Mouse (Mus musculus) limb, embryonic 11.5 days (tissue): ENCODE data around the gene Defb42. TPM values are rescaled to one million over a fixed set of nuclear protein-coding genes. Genes with fewer than 3 reads are reported as not detected.

Source experiments
- ATAC-seq: fragments of 200-750 bp; cut with Nextera tagmentation; 2 replicates; pipeline ENCODE4 v1.8.0; 2017; ENCODE audit warnings: low read depth; ENCODE audit not compliant: insufficient number of reproducible peaks, low FRiP score, low TSS enrichment
- DNase-seq: peaks from one replicate; pipeline ENCODE4 v3.0.0-alpha.2; 2015; ENCODE audit warnings: low spot score
- H3K27ac ChIP-seq: fragments of 300-500 bp; sonication (generic); replicated peaks from 2 replicates; pipeline ENCODE4 v1.5.1; 2014; ENCODE audit warnings: low read depth, mild to moderate bottlenecking, low read length
- H3K27me3 ChIP-seq: fragments of 300-500 bp; sonication (generic); 2 replicates; pipeline ENCODE4 v1.6.1; 2014; ENCODE audit warnings: mild to moderate bottlenecking, low read length, mixed read lengths; ENCODE audit not compliant: control insufficient read depth, insufficient read depth
- H3K36me3 ChIP-seq: fragments of 300-500 bp; sonication (generic); 2 replicates; pipeline ENCODE4 v1.6.1; 2014; ENCODE audit warnings: mild to moderate bottlenecking, low read length, moderate library complexity, mixed read lengths; ENCODE audit not compliant: control insufficient read depth, insufficient read depth
- H3K4me1 ChIP-seq: fragments of 300-500 bp; sonication (generic); 2 replicates; pipeline ENCODE4 v1.6.1; 2014; ENCODE audit warnings: low read length, mixed read lengths; ENCODE audit not compliant: control insufficient read depth, insufficient read depth
- H3K4me2 ChIP-seq: fragments of 300-500 bp; sonication (generic); 2 replicates; pipeline ENCODE4 v1.6.1; 2014; ENCODE audit warnings: low read depth, mild to moderate bottlenecking, moderate library complexity; ENCODE audit not compliant: severe bottlenecking
- H3K4me3 ChIP-seq: fragments of 300-500 bp; sonication (generic); 2 replicates; pipeline ENCODE4 v1.5.1; 2014; ENCODE audit warnings: low read depth, low read length
- H3K9ac ChIP-seq: fragments of 300-500 bp; sonication (generic); 2 replicates; pipeline ENCODE4 v1.6.1; 2014; ENCODE audit warnings: mild to moderate bottlenecking, low read length
- H3K9me3 ChIP-seq: fragments of 300-500 bp; sonication (generic); 2 replicates; pipeline ENCODE4 v1.6.1; 2016; ENCODE audit warnings: low read length; ENCODE audit not compliant: control insufficient read depth
- WGBS: fragments of 180-500 bp; shearing (Covaris S2); extraction: QIAGEN DNeasy Blood & Tissue Kit; methylation state at CpG from one replicate; pipeline ENCODE4 v1.1.7; 2014; 5-methylcytosine and 5-hydroxymethylcytosine counted together
- polyA plus RNA-seq: library from polyadenylated mRNA; unstranded; fragments of >200 nt; fragmentation: Nextera tagmentation; extraction: Ambion mirVana; gene quantifications from 2 replicates; pipeline ENCODE4 v1.2.1, GENCODE M21; 2014

The Defb42 gene
- polyA plus RNA-seq, 1 experiment from 2014 or later: not detected

DNA sequence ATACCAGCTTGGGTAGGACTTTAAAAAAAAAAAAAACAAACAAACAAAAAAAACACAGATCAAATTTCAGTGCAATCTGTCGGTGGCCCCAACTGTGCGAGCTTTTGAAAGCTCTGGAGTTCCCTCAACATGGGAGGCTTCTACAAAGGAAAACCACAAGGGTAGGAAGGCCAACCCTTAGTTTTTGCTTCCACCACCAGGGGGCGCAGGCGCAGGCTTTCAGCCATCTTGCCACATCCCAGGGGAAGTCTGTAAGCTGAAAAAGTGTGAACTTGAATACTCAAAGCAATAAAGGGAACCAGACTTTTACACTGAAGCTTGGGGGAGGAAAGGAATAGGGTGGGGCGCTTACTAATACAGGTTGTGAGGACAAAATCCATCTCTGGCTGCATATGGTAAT lies 4.0 kb downstream of the Defb42 start:
- ATAC-seq: no peak
- no peaks in the 10 kb centered on the region for H3K27me3 ChIP-seq

DNA sequence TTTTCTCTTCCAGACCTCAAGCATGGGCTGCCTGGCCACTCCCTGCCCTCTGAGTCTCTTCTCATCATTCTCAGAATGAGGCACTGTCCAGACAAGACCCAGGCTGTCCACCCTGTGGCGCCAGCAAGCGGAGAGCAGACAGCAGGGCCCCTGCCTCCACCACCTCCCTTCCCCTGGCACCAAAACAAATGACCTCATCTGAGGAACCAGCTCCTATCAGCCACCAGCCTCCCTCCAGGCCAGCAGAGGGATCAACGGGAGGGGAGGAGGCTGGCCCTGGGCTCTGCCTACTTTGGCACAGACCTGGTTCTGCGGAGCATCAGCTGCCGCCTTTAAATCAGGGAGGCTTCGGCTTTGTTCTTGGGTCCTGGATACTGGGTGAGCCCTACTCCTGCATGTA lies 7.9 kb downstream of the Defb42 start:
- ATAC-seq: no peak; the same call in 1 of the 2 replicates
- Histone ChIP-seq H3K9me3 (no peaks in the 10 kb centered on the region), H3K27ac (no peak overlapping the region), H3K4me2 (no peak overlapping the region), H3K36me3 (no peaks in the 10 kb centered on the region), H3K9ac (no peak overlapping the region), H3K4me3 (no peak overlapping the region), H3K27me3 (no peaks in the 10 kb centered on the region), H3K4me1 (no peaks in the 10 kb centered on the region)
- 38% methylated on average over 6 of the region's 6 CpGs for WGBS
- DNase-seq: no peak

More for the DNA sequence above, 4.0 kb downstream of the Defb42 start:
- 32% methylated on average over 5 of the region's 5 CpGs for WGBS
- Histone ChIP-seq H3K4me2 (no peak overlapping the region), H3K4me3 (no peak overlapping the region), H3K9ac (no peak overlapping the region), H3K27ac (no peak overlapping the region), H3K36me3 (no peaks in the 10 kb centered on the region), H3K4me1 (no peaks in the 10 kb centered on the region), H3K9me3 (no peaks in the 10 kb centered on the region)
- peak; percentile 76 for DNase-seq

DNA sequence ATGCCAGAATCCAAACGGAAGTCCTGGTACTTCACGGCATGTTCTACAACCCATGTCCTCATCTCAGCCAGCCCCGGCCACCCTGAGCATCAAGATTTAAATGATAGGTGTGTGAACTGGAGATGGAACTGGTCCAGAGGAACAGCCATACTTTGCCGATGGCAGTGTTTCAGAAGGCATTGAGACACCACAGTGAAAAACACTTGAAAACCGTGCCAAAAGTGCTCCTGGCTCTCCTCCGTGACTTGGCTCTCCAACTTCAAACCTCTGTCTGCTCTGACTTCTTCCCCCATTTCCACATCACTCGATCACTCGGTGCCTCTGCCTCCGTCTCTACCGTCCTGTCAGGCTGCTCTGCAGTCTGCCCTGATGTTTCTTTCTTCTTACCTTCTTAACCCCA lies 13.6 kb downstream of the Defb42 start:
- H3K4me3 ChIP-seq: no peak overlapping the region
- H3K27ac ChIP-seq: no peak overlapping the region
- H3K36me3 ChIP-seq: no peaks in the 10 kb centered on the region
- no peaks in the 10 kb centered on the region for H3K4me1 ChIP-seq
- H3K9ac ChIP-seq: no peak overlapping the region
- H3K27me3 ChIP-seq: no peaks in the 10 kb centered on the region
- 82% methylated on average over 10 of the region's 10 CpGs for WGBS
- no peak for ATAC-seq
- H3K9me3 ChIP-seq: no peaks in the 10 kb centered on the region
- DNase-seq: no peak
- no peak overlapping the region for H3K4me2 ChIP-seq

DNA sequence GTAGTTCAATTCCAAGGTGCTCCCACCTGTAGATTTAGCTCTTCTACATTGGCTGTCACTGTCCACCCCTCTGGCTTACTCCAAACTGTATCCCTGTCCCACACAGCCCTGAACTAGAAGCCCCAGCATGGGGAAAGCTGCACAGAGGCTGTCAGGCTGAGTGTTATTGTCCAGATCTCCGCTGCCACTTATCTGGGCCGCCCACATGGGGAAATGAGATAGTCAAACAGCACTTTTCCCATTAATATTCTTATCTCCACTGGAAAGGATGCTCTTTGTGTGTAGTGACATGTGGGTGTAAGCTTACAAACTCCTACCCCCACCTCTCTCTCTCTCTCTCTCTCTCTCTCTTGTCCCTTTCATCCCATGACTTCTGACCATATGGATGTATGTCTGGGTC lies 15.4 kb downstream of the Defb42 start:
- no peak for DNase-seq
- WGBS: 73% methylated on average over 2 of the region's 2 CpGs

DNA sequence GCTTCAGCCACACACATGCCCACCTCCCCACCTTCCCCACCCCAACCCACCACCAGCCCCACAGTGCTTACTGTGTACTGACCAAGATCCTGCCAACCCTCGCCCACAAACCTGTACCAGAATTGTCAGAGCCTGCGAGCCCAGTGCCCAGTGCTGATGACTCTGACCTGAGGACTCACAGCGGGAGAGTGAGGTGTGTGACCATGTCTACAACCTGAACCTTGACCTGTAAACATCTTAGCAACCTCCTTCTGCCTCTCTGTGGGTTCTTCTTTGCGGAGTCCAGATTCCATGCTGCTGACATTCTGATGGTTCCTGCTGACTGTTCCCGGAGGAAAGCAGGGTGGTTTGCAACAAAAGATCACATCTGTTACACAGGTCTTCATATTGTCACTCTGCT lies 18.6 kb downstream of the Defb42 start:
- ATAC-seq: no peak
- WGBS: 82% methylated on average over 5 of the region's 5 CpGs

More for the DNA sequence above, 15.4 kb downstream of the Defb42 start:
- no peak overlapping the region for H3K4me3 ChIP-seq
- H3K27ac ChIP-seq: no peak overlapping the region
- no peaks in the 10 kb centered on the region for H3K4me1 ChIP-seq
- no peaks in the 10 kb centered on the region for H3K9me3 ChIP-seq
- ATAC-seq: no peak
- H3K36me3 ChIP-seq: no peaks in the 10 kb centered on the region
- no peak overlapping the region for H3K4me2 ChIP-seq
- no peaks in the 10 kb centered on the region for H3K27me3 ChIP-seq
- H3K9ac ChIP-seq: no peak overlapping the region

DNA sequence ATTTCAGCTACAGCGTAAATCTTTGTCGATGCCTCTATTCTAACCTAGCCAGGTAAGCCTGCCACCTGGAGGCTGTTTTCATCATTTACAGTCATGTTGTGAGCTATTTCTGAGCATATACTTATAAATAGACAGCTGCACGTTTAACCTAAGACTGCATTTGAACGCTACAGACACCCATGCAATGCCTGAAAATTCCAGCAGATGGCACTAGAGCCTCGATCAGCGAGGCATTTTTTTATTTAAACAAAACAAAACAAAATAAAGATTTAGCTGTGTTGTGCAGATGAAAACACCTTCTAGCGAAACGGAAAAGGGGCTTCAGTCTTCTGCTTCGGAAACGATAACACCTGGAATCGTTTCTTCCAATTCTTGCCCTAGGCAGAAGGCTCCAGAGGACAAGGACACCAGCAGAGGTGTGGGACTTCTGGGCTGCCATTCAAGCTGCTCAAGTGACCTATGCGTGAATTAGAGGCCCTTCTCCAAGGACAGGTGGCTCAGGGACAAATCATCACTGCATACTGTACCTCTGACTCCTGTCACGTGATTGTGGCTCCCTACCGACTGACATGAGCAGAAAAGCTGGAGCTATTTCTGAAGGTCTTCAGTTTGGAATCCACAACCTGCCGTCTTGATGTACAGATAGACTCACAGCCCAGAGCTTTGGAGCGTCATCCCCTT lies 20.0 kb downstream of the Defb42 start:
- DNase-seq (peak; percentile 88), ATAC-seq (no peak)
- no peaks in the 10 kb centered on the region for H3K9me3 ChIP-seq
- H3K4me3 ChIP-seq: no peak overlapping the region
- H3K27ac ChIP-seq: no peak overlapping the region
- no peak overlapping the region for H3K9ac ChIP-seq
- no peaks in the 10 kb centered on the region for H3K36me3 ChIP-seq
- 34% methylated on average over 16 of the region's 16 CpGs for WGBS
- no peak overlapping the region for H3K4me2 ChIP-seq
- H3K4me1 ChIP-seq: no peaks in the 10 kb centered on the region
- no peaks in the 10 kb centered on the region for H3K27me3 ChIP-seq

More for the DNA sequence above, 18.6 kb downstream of the Defb42 start:
- H3K9ac ChIP-seq: no peak overlapping the region
- H3K27ac ChIP-seq: no peak overlapping the region
- no peaks in the 10 kb centered on the region for H3K27me3 ChIP-seq
- H3K9me3 ChIP-seq: no peaks in the 10 kb centered on the region
- no peak overlapping the region for H3K4me2 ChIP-seq
- H3K36me3 ChIP-seq: no peaks in the 10 kb centered on the region
- H3K4me3 ChIP-seq: no peak overlapping the region
- DNase-seq: no peak
- H3K4me1 ChIP-seq: no peaks in the 10 kb centered on the region

- H3K27ac ChIP-seq: no peak overlapping the region
- H3K4me2 ChIP-seq: no peak overlapping the region
- DNase-seq: no peak
- no peak overlapping the region for H3K9ac ChIP-seq
- H3K36me3 ChIP-seq: no peaks in the 10 kb centered on the region
- no peaks in the 10 kb centered on the region for H3K27me3 ChIP-seq
- no peak overlapping the region for H3K4me3 ChIP-seq
- WGBS: 61% methylated on average over 15 of the region's 15 CpGs
- no peaks in the 10 kb centered on the region for H3K4me1 ChIP-seq
- no peak for ATAC-seq
- no peaks in the 10 kb centered on the region for H3K9me3 ChIP-seq
These were observed 20.9 kb downstream of the Defb42 start for GRCm38 (mm10) chr14:63067708-63068107.
